Mouse (Mus musculus): ENCODE data around the gene Tgm3. TPM values are rescaled to one million over a fixed set of nuclear protein-coding genes. Genes with fewer than 3 reads are reported as not detected.

The Tgm3 gene
- polyA plus RNA-seq, 1 experiment from 2014 or later: not detected

- no peaks in the 10 kb centered on the region for H3K27me3 ChIP-seq
- no peaks in the 10 kb centered on the region for H3K4me1 ChIP-seq (replicated peaks)
- H3K9ac ChIP-seq: no peak overlapping the region
- no peak overlapping the region for H3K27ac ChIP-seq (replicated peaks)
- no peaks in the 10 kb centered on the region for H3K36me3 ChIP-seq (replicated peaks)
- H3K9me3 ChIP-seq (replicated peaks): no peaks in the 10 kb centered on the region
- 40% methylated on average over 2 of the region's 2 CpGs for WGBS (ENCODE audit: insufficient replicate concordance)
- ATAC-seq (ENCODE audit: insufficient read depth): no peak
- no peak overlapping the region for H3K4me2 ChIP-seq
- H3K4me3 ChIP-seq (replicated peaks): no peak overlapping the region
Measured at GRCm38 (mm10) chr2:130018084-130018483, 5.9 kb downstream of the Tgm3 start.

- no peaks in the 10 kb centered on the region for H3K9me3 ChIP-seq (replicated peaks)
- H3K4me1 ChIP-seq (replicated peaks): no peaks in the 10 kb centered on the region
- H3K27me3 ChIP-seq: no peaks in the 10 kb centered on the region
- WGBS (ENCODE audit: insufficient replicate concordance): 40% methylated on average over 4 of the region's 4 CpGs
- no peaks in the 10 kb centered on the region for H3K36me3 ChIP-seq (replicated peaks)
- H3K9ac ChIP-seq: no peak overlapping the region
- no peak overlapping the region for H3K4me3 ChIP-seq (replicated peaks)
- no peak overlapping the region for H3K4me2 ChIP-seq
- ATAC-seq (ENCODE audit: insufficient read depth): no peak
- H3K27ac ChIP-seq (replicated peaks): no peak overlapping the region
Measured at GRCm38 (mm10) chr2:130027890-130028289, 15.7 kb downstream of the Tgm3 start.

GRCm38 (mm10) chr2:130029826-130030225 is 17.7 kb downstream of the Tgm3 start:
- Histone ChIP-seq H3K4me1 (replicated peaks) (no peaks in the 10 kb centered on the region), H3K27ac (replicated peaks) (no peak overlapping the region), H3K9ac (no peak overlapping the region), H3K9me3 (replicated peaks) (no peaks in the 10 kb centered on the region), H3K4me3 (replicated peaks) (no peak overlapping the region), H3K27me3 (no peaks in the 10 kb centered on the region), H3K36me3 (replicated peaks) (no peaks in the 10 kb centered on the region), H3K4me2 (no peak overlapping the region)
- WGBS (ENCODE audit: insufficient replicate concordance): 66% methylated on average over 11 of the region's 11 CpGs
- no peak for ATAC-seq (ENCODE audit: insufficient read depth)

- 50% methylated on average over 3 of the region's 3 CpGs for WGBS (ENCODE audit: insufficient replicate concordance)
- no peak for ATAC-seq (ENCODE audit: insufficient read depth)
- Histone ChIP-seq H3K4me2 (no peak overlapping the region), H3K4me3 (replicated peaks) (no peak overlapping the region), H3K36me3 (replicated peaks) (no peaks in the 10 kb centered on the region), H3K4me1 (replicated peaks) (no peaks in the 10 kb centered on the region), H3K27me3 (no peaks in the 10 kb centered on the region), H3K9me3 (replicated peaks) (no peaks in the 10 kb centered on the region), H3K9ac (no peak overlapping the region), H3K27ac (replicated peaks) (no peak overlapping the region)
Measured at GRCm38 (mm10) chr2:130032661-130033060, 20.5 kb downstream of the Tgm3 start.

GRCm38 (mm10) chr2:130036846-130037245 is 24.7 kb downstream of the Tgm3 start:
- Histone ChIP-seq H3K4me2 (no peak overlapping the region), H3K27me3 (no peaks in the 10 kb centered on the region), H3K36me3 (replicated peaks) (no peaks in the 10 kb centered on the region), H3K4me1 (replicated peaks) (no peaks in the 10 kb centered on the region), H3K9me3 (replicated peaks) (no peaks in the 10 kb centered on the region), H3K9ac (no peak overlapping the region), H3K4me3 (replicated peaks) (no peak overlapping the region), H3K27ac (replicated peaks) (no peak overlapping the region)
- ATAC-seq (ENCODE audit: insufficient read depth): no peak
- WGBS (ENCODE audit: insufficient replicate concordance): 57% methylated on average over 8 of the region's 8 CpGs

- H3K4me2 ChIP-seq: no peak overlapping the region
- no peak overlapping the region for H3K27ac ChIP-seq (replicated peaks)
- H3K4me1 ChIP-seq (replicated peaks): no peaks in the 10 kb centered on the region
- H3K36me3 ChIP-seq (replicated peaks): no peaks in the 10 kb centered on the region
- no peak overlapping the region for H3K4me3 ChIP-seq (replicated peaks)
- WGBS (ENCODE audit: insufficient replicate concordance): 71% methylated on average over 3 of the region's 3 CpGs
- H3K9ac ChIP-seq: no peak overlapping the region
- no peaks in the 10 kb centered on the region for H3K9me3 ChIP-seq (replicated peaks)
- H3K27me3 ChIP-seq: no peaks in the 10 kb centered on the region
- no peak for ATAC-seq (ENCODE audit: insufficient read depth)
Measured at GRCm38 (mm10) chr2:130038971-130039370, 26.8 kb downstream of the Tgm3 start.

GRCm38 (mm10) chr2:130040190-130040886 is 28.2 kb downstream of the Tgm3 start:
- 48% methylated on average over 6 of the region's 6 CpGs for WGBS (ENCODE audit: insufficient replicate concordance)
- Histone ChIP-seq H3K4me2 (no peak overlapping the region), H3K27me3 (no peaks in the 10 kb centered on the region), H3K4me3 (replicated peaks) (no peak overlapping the region), H3K4me1 (replicated peaks) (no peaks in the 10 kb centered on the region), H3K9ac (no peak overlapping the region), H3K36me3 (replicated peaks) (no peaks in the 10 kb centered on the region), H3K9me3 (replicated peaks) (no peaks in the 10 kb centered on the region), H3K27ac (replicated peaks) (no peak overlapping the region)
- no peak for ATAC-seq (ENCODE audit: insufficient read depth)

GRCm38 (mm10) chr2:130043835-130044234 is 31.7 kb downstream of the Tgm3 start:
- H3K4me3 ChIP-seq (replicated peaks): no peak overlapping the region
- ATAC-seq (ENCODE audit: insufficient read depth): no peak
- H3K9me3 ChIP-seq (replicated peaks): no peaks in the 10 kb centered on the region
- H3K4me2 ChIP-seq: no peak overlapping the region
- no peaks in the 10 kb centered on the region for H3K4me1 ChIP-seq (replicated peaks)
- no peak overlapping the region for H3K27ac ChIP-seq (replicated peaks)
- no peaks in the 10 kb centered on the region for H3K36me3 ChIP-seq (replicated peaks)
- H3K9ac ChIP-seq: no peak overlapping the region
- WGBS (ENCODE audit: insufficient replicate concordance): 65% methylated on average over 4 of the region's 4 CpGs
- no peaks in the 10 kb centered on the region for H3K27me3 ChIP-seq

GRCm38 (mm10) chr2:130047923-130048440 is 35.8 kb downstream of the Tgm3 start:
- no peak overlapping the region for H3K4me2 ChIP-seq
- WGBS (ENCODE audit: insufficient replicate concordance): 54% methylated on average over 13 of the region's 13 CpGs
- no peak overlapping the region for H3K9ac ChIP-seq
- no peaks in the 10 kb centered on the region for H3K27me3 ChIP-seq
- no peak overlapping the region for H3K4me3 ChIP-seq (replicated peaks)
- no peak for ATAC-seq (ENCODE audit: insufficient read depth)
- H3K4me1 ChIP-seq (replicated peaks): no peaks in the 10 kb centered on the region
- no peaks in the 10 kb centered on the region for H3K9me3 ChIP-seq (replicated peaks)
- no peak overlapping the region for H3K27ac ChIP-seq (replicated peaks)
- H3K36me3 ChIP-seq (replicated peaks): no peaks in the 10 kb centered on the region

- ATAC-seq (ENCODE audit: insufficient read depth): no peak
Measured at GRCm38 (mm10) chr2:130048792-130049191, 36.6 kb downstream of the Tgm3 start.

GRCm38 (mm10) chr2:130058149-130058548 is 46.0 kb downstream of the Tgm3 start:
- ATAC-seq (ENCODE audit: insufficient read depth): no peak
- no peak overlapping the region for H3K4me2 ChIP-seq
- WGBS (ENCODE audit: insufficient replicate concordance): 35% methylated on average over 1 of the region's 1 CpGs
- no peaks in the 10 kb centered on the region for H3K4me1 ChIP-seq (replicated peaks)
- H3K9me3 ChIP-seq (replicated peaks): no peaks in the 10 kb centered on the region
- no peak overlapping the region for H3K4me3 ChIP-seq (replicated peaks)
- no peaks in the 10 kb centered on the region for H3K36me3 ChIP-seq (replicated peaks)
- no peak overlapping the region for H3K9ac ChIP-seq
- H3K27me3 ChIP-seq: no peaks in the 10 kb centered on the region
- H3K27ac ChIP-seq (replicated peaks): no peak overlapping the region

More at GRCm38 (mm10) chr2:130048792-130049191, 36.6 kb downstream of the Tgm3 start:
- WGBS (ENCODE audit: insufficient replicate concordance): 28% methylated on average over 6 of the region's 6 CpGs
- H3K4me1 ChIP-seq (replicated peaks): no peaks in the 10 kb centered on the region
- no peak overlapping the region for H3K9ac ChIP-seq
- no peak overlapping the region for H3K27ac ChIP-seq (replicated peaks)
- no peak overlapping the region for H3K4me2 ChIP-seq
- no peaks in the 10 kb centered on the region for H3K9me3 ChIP-seq (replicated peaks)
- no peak overlapping the region for H3K4me3 ChIP-seq (replicated peaks)
- H3K36me3 ChIP-seq (replicated peaks): no peaks in the 10 kb centered on the region
- H3K27me3 ChIP-seq: no peaks in the 10 kb centered on the region

GRCm38 (mm10) chr2:130068228-130068627 is 56.1 kb downstream of the Tgm3 start:
- no peaks in the 10 kb centered on the region for H3K36me3 ChIP-seq (replicated peaks)
- no peaks in the 10 kb centered on the region for H3K27me3 ChIP-seq
- H3K9ac ChIP-seq: no peak overlapping the region
- H3K4me3 ChIP-seq (replicated peaks): no peak overlapping the region
- WGBS (ENCODE audit: insufficient replicate concordance): 18% methylated on average over 3 of the region's 3 CpGs
- no peak for ATAC-seq (ENCODE audit: insufficient read depth)
- no peak overlapping the region for H3K4me2 ChIP-seq
- no peak overlapping the region for H3K27ac ChIP-seq (replicated peaks)
- no peaks in the 10 kb centered on the region for H3K9me3 ChIP-seq (replicated peaks)
- no peaks in the 10 kb centered on the region for H3K4me1 ChIP-seq (replicated peaks)
